ENCODE assay signal across 14 mouse cellular contexts in genomic region chr6:36843031-36843488, GRCm38 (mm10). TPM values are rescaled to one million over a fixed set of nuclear protein-coding genes. Genes with fewer than 3 reads are reported as not detected.
DNase-seq lines count a peak whose midpoint lies in the region; ATAC-seq and TF ChIP-seq lines count a peak whose summit lies in the region.
"Had no signal": no experiment of that assay in that cellular context is flagged by ENCODE, and none has a peak within 500 bp of the region (broad histone marks: within the 10 kb centered on the region; RNA-seq: fewer than 3 reads in every experiment).

No protein-coding gene starts in this region.

- H3K4me2 ChIP-seq in embryonic facial prominence, embryonic 13.5 days = no peak overlapping the region
- H3K4me2 ChIP-seq: hindbrain, embryonic 13.5 days; midbrain, embryonic 15.5 days; neural tube, embryonic 12.5 days had no signal

- no peak overlapping the region for H3K4me3 ChIP-seq in left cerebral cortex, adult 2 months
- no peak overlapping the region for H3K4me3 ChIP-seq in embryonic facial prominence, embryonic 13.5 days
- H3K4me3 ChIP-seq: heart, adult 2 months; hindbrain, embryonic 13.5 days; midbrain, embryonic 15.5 days; neural tube, embryonic 12.5 days had no signal

- H3K9ac ChIP-seq in embryonic facial prominence, embryonic 13.5 days = no peak overlapping the region
- H3K9ac ChIP-seq: hindbrain, embryonic 13.5 days; midbrain, embryonic 15.5 days; neural tube, embryonic 12.5 days had no signal

- ATAC-seq in embryonic facial prominence, embryonic 13.5 days (ENCODE audit: insufficient number of reproducible peaks, insufficient read depth, low FRiP score, low TSS enrichment, low read depth) = no peak
- ATAC-seq: midbrain, embryonic 15.5 days had no signal

- H3K4me1 ChIP-seq in embryonic facial prominence, embryonic 13.5 days = peaks cover 22% of the 10 kb centered on the region
- H3K4me1 ChIP-seq: midbrain, embryonic 15.5 days; neural tube, embryonic 12.5 days had no signal

- TF ChIP-seq CTCF in left cerebral cortex, adult 2 months (IDR thresholded peaks at IDR 0.05) = no peak

- 47% methylated on average over 3 of the region's 3 CpGs for WGBS in embryonic facial prominence, embryonic 13.5 days

- intact Hi-C loops in left cerebral cortex, adult 2 months (cut with DNase I) = loop anchor here (2.0 to 10.0 kb wide), 2 partner anchors 26 to 238 kb away; no protein-coding TSS in a partner anchor
- intact Hi-C loops in left cerebral cortex, postnatal 10 days (cut with DNase I) = no loop called here

- H3K27ac ChIP-seq in left cerebral cortex, adult 2 months = peak overlapping the region; percentile 71
- peak overlapping the region; percentile 79 for H3K27ac ChIP-seq in embryonic facial prominence, embryonic 13.5 days
- H3K27ac ChIP-seq: heart, adult 2 months; hindbrain, embryonic 13.5 days; midbrain, embryonic 15.5 days; neural tube, embryonic 12.5 days had no signal

- peak; percentile 53 to 62 for DNase-seq in frontal cortex, adult 2 months (ENCODE audit: extremely low spot score in 1 of 2, low spot score in 1 of 2)
- DNase-seq in frontal cortex, postnatal 25 days (ENCODE audit: low spot score in 2 of 2) = no peak
- DNase-seq in left cerebral cortex, adult 2 months (ENCODE audit: extremely low spot score in 1 of 2, low spot score in 2 of 2) = no peak
- DNase-seq in left cerebral cortex, postnatal 10 days (ENCODE audit: extremely low spot score in 1 of 2, low spot score in 2 of 2) = no peak
- peak; percentile 61 to 78 for DNase-seq in right cerebral cortex, postnatal 10 days (ENCODE audit: low spot score in 2 of 2)
- DNase-seq in ovary, adult 18-20 months (ENCODE audit: low spot score) = no peak
- DNase-seq in adrenal gland, postnatal 25 days = no peak
- DNase-seq: cerebellum, adult 9-11 months; heart, adult 2 months; thymus, postnatal 14 days had no signal

- H3K36me3 ChIP-seq in embryonic facial prominence, embryonic 13.5 days = no peaks in the 10 kb centered on the region
- H3K36me3 ChIP-seq: midbrain, embryonic 15.5 days; neural tube, embryonic 12.5 days had no signal

- H3K27me3 ChIP-seq in embryonic facial prominence, embryonic 13.5 days = no peaks in the 10 kb centered on the region
- H3K27me3 ChIP-seq: hindbrain, embryonic 13.5 days; midbrain, embryonic 15.5 days; neural tube, embryonic 12.5 days had no signal

- no peaks in the 10 kb centered on the region for H3K9me3 ChIP-seq in embryonic facial prominence, embryonic 13.5 days
- H3K9me3 ChIP-seq: hindbrain, embryonic 13.5 days; midbrain, embryonic 15.5 days; neural tube, embryonic 12.5 days had no signal

RNA-seq across cellular contexts. Expression of gene Ptn, which starts 33.0 kb away (rescaled TPM):
- polyA plus RNA-seq in frontal cortex, adult 2 months (2012; rRNA removed) = 663 and 802 TPM in 2 replicates
- 100 to 1,000 TPM; 358 to 392 TPM for total RNA-seq in left cerebral cortex, adult 2 months (2021)
- total RNA-seq in left cerebral cortex, postnatal 10 days (2021) = 100 to 1,000 TPM; 701 to 733 TPM
- 731 and 758 TPM in 2 replicates for polyA plus RNA-seq in embryonic facial prominence, embryonic 13.5 days (2015; fragmentation: Nextera tagmentation; extraction: Ambion mirVana)
- 48.5 and 67.4 TPM in 2 replicates for total RNA-seq in adrenal gland, postnatal 25 days (2021)

Comparison
In these comparisons a context has a peak if more than half of its experiments do, and no peak if none do; other contexts are left out.
1. DNase-seq: peak in frontal cortex, adult 2 months (2 of 2) and right cerebral cortex, postnatal 10 days (2 of 2); none in frontal cortex, postnatal 25 days (0 of 2), left cerebral cortex, adult 2 months (0 of 2), left cerebral cortex, postnatal 10 days (0 of 2), ovary, adult 18-20 months (single experiment) and adrenal gland, postnatal 25 days (single experiment).